Mouse (Mus musculus): ENCODE data around the gene Coro1b. TPM values are rescaled to one million over a fixed set of nuclear protein-coding genes. Genes with fewer than 3 reads are reported as not detected.

The Coro1b gene
- total RNA-seq, 2 experiments from 2014 or later = 9.8 to 14.7 TPM

GRCm38 (mm10) chr19:4155223-4156072 lies 7.0 kb downstream of the Coro1b start:
- DNase-seq = no peak
- intact Hi-C loops (cut with DNase I) = no loop called here
- TF ChIP-seq CTCF (IDR thresholded peaks at IDR 0.05) = no peak
- Histone ChIP-seq H3K4me3 (no peak overlapping the region), H3K27ac (no peak overlapping the region)

DNA sequence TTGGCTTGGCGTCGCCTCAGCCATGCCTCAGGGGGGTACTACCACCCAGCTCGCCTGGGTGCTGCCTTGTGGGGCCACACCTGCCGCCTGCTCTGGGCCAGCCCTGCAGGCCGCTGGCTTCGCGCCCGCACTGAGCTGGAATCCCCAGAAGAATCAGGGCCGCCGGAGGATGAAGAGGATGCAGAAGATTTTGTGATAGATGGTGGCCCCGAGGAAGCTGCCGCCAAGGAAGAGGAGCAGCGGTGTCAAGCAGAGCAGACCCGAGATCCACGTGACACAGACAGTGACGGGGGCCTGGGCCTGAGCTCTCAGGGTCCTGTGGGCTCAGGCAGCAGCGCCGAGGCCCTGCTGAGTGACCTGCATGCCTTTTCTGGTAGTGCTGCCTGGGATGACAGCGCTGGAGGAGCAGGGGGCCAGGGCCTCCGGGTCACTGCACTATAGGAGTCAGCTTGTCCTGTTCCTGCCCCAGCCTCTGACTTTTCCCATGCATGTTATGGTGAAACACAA lies 7.7 kb downstream of the Coro1b start:
- H3K4me3 ChIP-seq = no peak overlapping the region
- no peak for TF ChIP-seq CTCF (IDR thresholded peaks at IDR 0.05)
- H3K27ac ChIP-seq = no peak overlapping the region
- intact Hi-C loops (cut with DNase I) = no loop called here
- DNase-seq = no peak

- H3K27ac ChIP-seq = no peak overlapping the region
- H3K4me3 ChIP-seq = no peak overlapping the region
- TF ChIP-seq CTCF (IDR thresholded peaks at IDR 0.05) = no peak
- intact Hi-C loops (cut with DNase I) = no loop called here
- no peak for DNase-seq
These were observed 8.4 kb downstream of the Coro1b start for GRCm38 (mm10) chr19:4156771-4157170.

DNA sequence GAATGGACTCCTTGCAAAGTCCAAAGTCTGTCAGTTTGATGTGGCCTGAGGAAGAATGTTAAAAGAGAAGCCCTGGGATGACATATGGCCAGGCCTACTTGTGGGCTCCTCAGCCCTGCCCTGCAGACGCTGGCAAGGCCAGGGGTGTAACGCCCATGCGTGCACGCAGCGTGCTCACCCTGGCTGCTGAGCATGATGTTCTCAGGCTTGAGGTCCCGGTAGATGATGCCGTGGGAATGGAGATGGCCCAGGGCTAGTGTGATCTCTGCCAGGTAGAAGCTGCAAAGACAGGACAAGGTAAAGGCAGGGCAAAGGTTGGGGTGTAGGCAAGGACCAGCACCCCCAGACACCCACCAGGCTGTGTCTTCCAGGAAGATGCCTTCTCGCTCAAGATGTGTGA lies 10.6 kb downstream of the Coro1b start:
- no peak for TF ChIP-seq CTCF (IDR thresholded peaks at IDR 0.05)
- intact Hi-C loops (cut with DNase I) = no loop called here
- DNase-seq = no peak
- Histone ChIP-seq H3K4me3 (no peak overlapping the region), H3K27ac (no peak overlapping the region)

DNA sequence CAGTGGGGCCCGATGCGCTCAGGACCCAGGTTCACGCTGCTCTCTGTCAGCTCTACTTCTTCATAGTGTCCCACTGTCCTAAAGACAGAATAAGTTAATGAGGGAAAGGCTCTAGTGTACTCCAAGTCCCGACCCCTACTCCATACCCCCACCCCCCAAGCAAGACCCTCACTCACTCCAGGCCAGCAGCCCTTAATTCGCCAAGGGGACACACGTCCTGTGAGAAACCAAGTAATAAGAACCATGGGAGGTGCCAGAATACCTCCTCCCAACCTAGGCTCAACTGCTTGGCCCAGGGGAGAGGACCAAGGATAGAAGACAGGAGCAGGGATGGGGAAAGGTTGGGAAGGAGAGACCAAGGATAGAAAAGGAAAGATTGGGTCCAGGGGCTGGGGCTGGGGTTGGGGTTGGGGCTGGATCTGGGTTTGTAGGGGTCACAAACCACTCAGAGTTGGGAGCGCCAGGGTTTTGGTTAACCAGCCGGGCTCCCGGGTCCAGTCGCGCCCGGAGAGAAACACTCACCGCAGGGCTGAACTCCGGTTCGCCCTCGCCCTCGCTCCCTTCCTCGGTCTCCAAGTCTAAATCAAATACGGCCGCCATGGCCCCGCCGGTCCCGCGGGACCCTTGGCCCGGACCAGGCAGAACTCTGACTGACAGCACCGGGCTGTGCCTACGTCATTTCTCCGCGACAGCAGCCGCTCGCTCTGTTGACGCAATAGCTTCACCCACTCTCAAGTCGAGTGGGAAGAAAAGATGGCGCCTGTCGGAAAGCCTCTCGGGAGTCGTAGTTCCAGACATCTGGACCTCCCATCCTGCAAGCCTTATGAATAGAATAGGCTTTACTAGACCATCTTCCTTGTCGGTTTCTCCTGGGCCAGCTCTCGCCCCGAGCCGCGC lies 14.5 kb downstream of the Coro1b start, which contains the start of gene Rps6kb2:
Gene Rps6kb2, minus strand, starts transcription at position 709 of the 897 bp plus-strand sequence.
- DNase-seq = peak; percentile 97
- intact Hi-C loops (cut with DNase I) = loop anchor here (5.0 kb wide), 1 partner anchor 36 kb away; the partner anchor contains the start of gene Aip
- TF ChIP-seq CTCF (IDR thresholded peaks at IDR 0.05) = no peak
- Histone ChIP-seq H3K4me3 (peak within 1 kb of the TSS; percentile 83), H3K27ac (peak within 1 kb of the TSS; percentile 98)

GRCm38 (mm10) chr19:4163543-4163887 lies 15.1 kb downstream of the Coro1b start:
- TF ChIP-seq CTCF (IDR thresholded peaks at IDR 0.05) = no peak
- Histone ChIP-seq H3K27ac (peak overlapping the region; percentile 98), H3K4me3 (peak overlapping the region; percentile 83)
- DNase-seq = no peak
- intact Hi-C loops (cut with DNase I) = loop anchor here (5.0 kb wide), 1 partner anchor 36 kb away; the partner anchor contains the start of gene Aip

DNA sequence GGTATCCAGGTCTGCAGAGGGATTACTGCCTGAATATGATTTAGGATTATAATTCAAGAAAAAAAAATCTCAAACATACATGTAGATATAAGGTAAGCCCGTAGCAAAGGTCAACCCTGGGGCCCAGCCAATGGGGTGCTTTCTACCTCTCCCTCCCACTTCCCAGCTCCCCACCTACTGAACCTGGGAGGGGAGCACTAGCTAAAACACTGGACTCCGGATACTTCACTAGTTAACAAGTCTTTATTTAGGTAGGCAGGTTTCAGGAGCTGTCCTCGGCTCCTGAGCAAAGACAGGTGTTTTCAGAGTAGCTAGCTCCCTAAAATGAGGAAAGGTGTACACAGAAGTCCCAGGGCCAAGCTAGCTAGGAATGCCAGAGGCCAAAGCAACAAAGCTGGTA lies 15.7 kb downstream of the Coro1b start:
- no peak for TF ChIP-seq CTCF (IDR thresholded peaks at IDR 0.05)
- no peak overlapping the region; the same call in 1 of the 2 replicates for H3K27ac ChIP-seq
- no peak overlapping the region for H3K4me3 ChIP-seq
- intact Hi-C loops (cut with DNase I) = loop anchor here (5.0 kb wide), 1 partner anchor 37 kb away; the partner anchor contains the start of gene Aip
- DNase-seq = no peak

GRCm38 (mm10) chr19:4164721-4165120 lies 16.3 kb downstream of the Coro1b start:
- DNase-seq = no peak
- peak overlapping the region; percentile 31; the same call in 1 of the 2 replicates for H3K27ac ChIP-seq
- intact Hi-C loops (cut with DNase I) = loop anchor here (5.0 kb wide), 1 partner anchor 37 kb away; the partner anchor contains the start of gene Aip
- TF ChIP-seq CTCF (IDR thresholded peaks at IDR 0.05) = no peak
- no peak overlapping the region for H3K4me3 ChIP-seq

GRCm38 (mm10) chr19:4166678-4167476 lies 18.5 kb downstream of the Coro1b start:
- intact Hi-C loops (cut with DNase I) = no loop called here
- no peak overlapping the region for H3K27ac ChIP-seq
- no peak overlapping the region for H3K4me3 ChIP-seq
- no peak for DNase-seq
- TF ChIP-seq CTCF (IDR thresholded peaks at IDR 0.05) = no peak

DNA sequence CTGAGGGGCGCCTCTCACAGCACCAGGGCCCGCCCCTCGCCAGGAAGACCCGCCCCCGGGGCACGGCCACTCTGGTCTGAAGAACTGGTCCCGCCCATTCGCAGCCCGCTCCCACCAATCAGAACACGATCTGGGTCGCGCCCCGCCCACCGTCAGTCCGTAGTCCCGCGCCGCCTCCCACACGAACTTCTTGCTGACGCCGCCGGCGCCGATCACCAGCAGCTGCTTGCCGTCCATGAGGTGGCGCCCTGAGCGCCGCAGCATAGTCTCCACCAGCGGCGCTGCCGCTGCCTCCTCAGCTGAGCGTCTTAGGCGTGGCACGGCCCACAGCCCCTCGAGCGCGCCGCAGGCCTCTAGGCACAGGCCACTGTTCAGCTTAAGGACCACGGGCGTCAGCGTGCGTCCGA lies 21.0 kb downstream of the Coro1b start:
- peak; percentile 99 for DNase-seq
- TF ChIP-seq CTCF (IDR thresholded peaks at IDR 0.05) = peak; percentile 98
- intact Hi-C loops (cut with DNase I) = no loop called here
- peak overlapping the region; percentile 98 for H3K27ac ChIP-seq
- H3K4me3 ChIP-seq = peak overlapping the region; percentile 79

GRCm38 (mm10) chr19:4169810-4170209 lies 21.4 kb downstream of the Coro1b start:
- Histone ChIP-seq H3K27ac (peak overlapping the region; percentile 98), H3K4me3 (peak overlapping the region; percentile 79)
- TF ChIP-seq CTCF (IDR thresholded peaks at IDR 0.05) = no peak
- intact Hi-C loops (cut with DNase I) = loop anchor here (1.0 to 2.0 kb wide), 2 partner anchors 21 to 59 kb away; partner anchors contain the start of gene Tbc1d10c
- DNase-seq = no peak
